Mouse (Mus musculus) hindbrain, embryonic 13.5 days (tissue): ENCODE results near the gene Tcaf1. TPM values are rescaled to one million over a fixed set of nuclear protein-coding genes. Genes with fewer than 3 reads are reported as not detected.

Experiments
- ATAC-seq: fragments of 200-750 bp; cut with Nextera tagmentation; 2 replicates; pipeline ENCODE4 v1.8.0; 2017; ENCODE audit warnings: moderate TSS enrichment; ENCODE audit not compliant: low FRiP score
- H3K27ac ChIP-seq: fragments of 300-500 bp; sonication (generic); 2 replicates; pipeline ENCODE4 v1.5.1; 2015; ENCODE audit warnings: inconsistent platforms, mild to moderate bottlenecking, moderate library complexity
- H3K27me3 ChIP-seq: fragments of 300-500 bp; sonication (generic); 2 replicates; pipeline ENCODE4 v1.6.1; 2015; ENCODE audit warnings: mild to moderate bottlenecking, inconsistent platforms
- H3K36me3 ChIP-seq: fragments of 300-500 bp; sonication (generic); 2 replicates; pipeline ENCODE4 v1.6.1; 2015; ENCODE audit warnings: mild to moderate bottlenecking, inconsistent platforms
- H3K4me1 ChIP-seq: fragments of 300-500 bp; sonication (generic); replicated peaks from 2 replicates; pipeline ENCODE4 v1.6.1; 2015; ENCODE audit warnings: inconsistent platforms
- H3K4me2 ChIP-seq: fragments of 300-500 bp; sonication (generic); 2 replicates; pipeline ENCODE4 v1.6.1; 2015; ENCODE audit warnings: inconsistent platforms, mild to moderate bottlenecking, moderate library complexity
- H3K4me3 ChIP-seq: fragments of 300-500 bp; sonication (generic); 2 replicates; pipeline ENCODE4 v1.5.1; 2015; ENCODE audit warnings: mild to moderate bottlenecking, inconsistent platforms
- H3K9ac ChIP-seq: fragments of 300-500 bp; sonication (generic); 2 replicates; pipeline ENCODE4 v1.6.1; 2015; ENCODE audit warnings: mild to moderate bottlenecking, inconsistent platforms
- H3K9me3 ChIP-seq: fragments of 300-500 bp; sonication (generic); 2 replicates; pipeline ENCODE4 v1.6.1; 2016; ENCODE audit warnings: inconsistent platforms
- WGBS: fragments of 180-500 bp; shearing (Covaris S2); methylation state at CpG from one replicate; pipeline ENCODE4 v1.1.7; 2015; 5-methylcytosine and 5-hydroxymethylcytosine counted together
- polyA plus RNA-seq: library from polyadenylated mRNA; unstranded; fragments of >200 nt; fragmentation: Nextera tagmentation; extraction: Ambion mirVana; gene quantifications from 2 replicates; pipeline ENCODE4 v1.2.1, GENCODE M21; 2015

The Tcaf1 gene
- polyA plus RNA-seq, 1 experiment from 2014 or later: 224 TPM

DNA sequence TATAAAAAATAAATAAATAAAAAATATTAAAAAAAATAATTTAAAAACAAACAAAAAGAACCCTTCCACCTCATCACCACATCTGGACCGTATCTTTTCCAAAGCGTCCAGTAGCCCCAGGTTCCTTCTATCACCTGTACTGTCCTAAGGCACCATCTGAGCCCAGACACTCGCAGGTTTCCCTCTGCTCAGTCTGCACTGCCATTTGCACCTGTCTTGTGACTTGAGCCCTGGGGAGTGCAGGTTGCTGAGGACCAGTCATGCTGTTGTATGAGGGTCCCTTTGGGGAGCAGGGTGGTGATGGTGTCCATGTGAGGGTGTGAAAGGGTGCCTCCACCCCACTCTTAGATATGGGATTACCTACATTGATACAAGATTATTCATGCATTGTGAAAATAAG lies 33.9 kb downstream of the Tcaf1 start:
- Histone ChIP-seq H3K27ac (no peak overlapping the region), H3K27me3 (no peaks in the 10 kb centered on the region), H3K9ac (no peak overlapping the region), H3K4me3 (no peak overlapping the region), H3K4me2 (no peak overlapping the region), H3K4me1 (no peaks in the 10 kb centered on the region), H3K9me3 (no peaks in the 10 kb centered on the region), H3K36me3 (peaks cover 89% of the 10 kb centered on the region)
- over 99% methylated on average over 3 of the region's 3 CpGs for WGBS
- ATAC-seq: no peak

DNA sequence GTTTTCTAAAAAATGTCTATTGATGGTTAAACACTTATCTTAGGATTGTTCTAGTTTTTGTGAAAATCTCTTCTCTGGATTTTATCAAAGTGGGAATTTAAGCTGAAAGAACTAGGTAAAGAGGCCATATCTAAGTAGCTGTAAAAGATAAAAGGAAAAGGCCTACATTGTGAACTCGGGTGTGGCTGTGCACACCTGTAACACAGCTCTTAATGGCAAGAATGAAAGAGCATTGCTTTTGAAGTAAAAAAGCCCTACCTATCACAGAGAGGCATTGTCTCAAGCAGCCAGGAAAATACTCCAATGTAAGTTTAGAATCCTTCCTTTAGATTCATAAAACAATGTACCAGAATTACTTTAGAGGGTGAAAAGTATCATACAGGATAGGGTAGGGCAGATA lies 38.1 kb downstream of the Tcaf1 start:
- ATAC-seq: no peak
- Histone ChIP-seq H3K4me2 (no peak overlapping the region), H3K27me3 (no peaks in the 10 kb centered on the region), H3K9me3 (no peaks in the 10 kb centered on the region), H3K4me3 (no peak overlapping the region), H3K4me1 (no peaks in the 10 kb centered on the region), H3K36me3 (peaks cover 57% of the 10 kb centered on the region), H3K27ac (no peak overlapping the region), H3K9ac (no peak overlapping the region)
- WGBS: 93% methylated on average over 1 of the region's 1 CpGs

DNA sequence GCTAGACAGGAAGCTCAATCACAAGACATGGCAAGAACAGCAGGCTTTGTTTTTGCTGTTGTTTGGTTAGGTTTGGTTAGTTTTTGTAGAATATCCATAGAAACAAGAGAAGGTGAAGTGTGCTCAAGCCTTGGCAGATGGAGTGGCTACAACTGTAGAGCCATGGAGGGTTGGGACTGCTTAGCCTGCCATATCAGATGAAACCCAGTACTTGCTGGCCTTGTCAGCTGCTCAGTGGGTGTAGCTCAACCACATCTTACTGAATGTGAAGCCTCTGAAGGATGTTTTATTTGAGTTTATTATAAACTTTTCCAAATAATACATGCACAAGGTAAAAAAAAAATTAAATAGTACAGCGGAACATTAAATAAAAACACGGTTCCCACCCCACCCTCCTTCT lies 42.2 kb downstream of the Tcaf1 start:
- Histone ChIP-seq H3K9ac (no peak overlapping the region), H3K36me3 (peaks cover 17% of the 10 kb centered on the region), H3K27ac (no peak overlapping the region), H3K4me2 (no peak overlapping the region), H3K4me1 (no peaks in the 10 kb centered on the region), H3K4me3 (no peak overlapping the region), H3K27me3 (no peaks in the 10 kb centered on the region), H3K9me3 (no peaks in the 10 kb centered on the region)
- no peak for ATAC-seq
- 97% methylated on average over 2 of the region's 2 CpGs for WGBS

DNA sequence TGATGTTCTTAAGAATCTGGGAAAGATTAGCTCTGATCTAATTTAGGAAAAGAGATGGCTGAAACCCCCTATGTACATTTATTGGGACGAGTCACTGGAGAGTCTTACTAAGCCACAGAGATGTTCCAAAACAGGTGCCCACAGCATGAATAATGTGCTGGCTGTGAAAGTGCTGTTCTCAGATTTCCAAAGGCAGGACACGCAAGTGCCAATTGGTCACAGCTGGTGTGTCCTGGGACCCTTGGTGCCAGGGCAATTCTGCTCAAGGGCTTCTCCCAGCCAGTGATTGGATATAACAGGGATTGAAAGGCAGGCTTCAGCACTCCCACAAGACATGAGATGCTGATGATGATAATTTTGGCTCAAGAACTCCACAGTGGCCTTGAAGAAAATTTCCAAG lies 48.1 kb downstream of the Tcaf1 start:
- Histone ChIP-seq H3K4me1 (no peaks in the 10 kb centered on the region), H3K4me3 (no peak overlapping the region), H3K4me2 (no peak overlapping the region), H3K9ac (no peak overlapping the region), H3K27ac (no peak overlapping the region), H3K36me3 (no peaks in the 10 kb centered on the region), H3K9me3 (no peaks in the 10 kb centered on the region), H3K27me3 (no peaks in the 10 kb centered on the region)
- ATAC-seq: no peak
- WGBS: 64% methylated on average over 2 of the region's 2 CpGs

DNA sequence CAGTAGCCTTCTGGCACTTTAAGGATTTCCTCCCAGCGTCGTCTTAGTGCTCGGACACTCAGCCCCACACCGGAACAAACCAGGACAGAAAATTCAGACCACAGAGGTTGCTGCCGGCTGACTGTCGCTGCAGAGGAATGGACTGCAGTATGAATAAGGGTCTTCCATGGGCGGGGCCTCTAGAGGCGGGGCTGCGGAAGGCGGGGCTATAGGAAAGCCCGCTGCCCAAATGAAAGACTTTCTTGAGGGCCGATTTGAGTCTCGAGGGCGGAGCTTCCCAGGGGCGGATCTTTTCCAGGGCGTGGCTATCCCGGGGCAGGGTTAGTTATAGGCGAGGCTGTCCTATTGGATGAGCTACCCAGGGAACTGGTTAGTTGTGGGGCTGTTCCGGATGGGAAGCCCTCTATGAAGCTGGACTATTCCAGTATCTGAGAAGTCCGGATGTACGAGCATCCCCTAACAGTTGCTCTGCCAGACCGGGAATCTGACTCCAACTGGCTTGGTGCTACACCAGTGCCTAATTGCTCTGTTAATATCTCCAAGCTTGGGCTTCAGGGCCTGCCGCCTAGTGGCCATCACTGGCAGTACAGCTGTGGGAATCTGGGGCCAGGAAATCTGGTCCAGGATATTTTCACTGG lies 64.9 kb downstream of the Tcaf1 start, which contains the start of gene Tcaf2:
Gene Tcaf2 (minus strand): TSS at position 343 of the 638 bp plus-strand sequence.
- H3K36me3 ChIP-seq: no peaks in the 10 kb centered on the region
- H3K4me3 ChIP-seq: peak within 1 kb of the TSS; percentile 42
- H3K27me3 ChIP-seq: no peaks in the 10 kb centered on the region; the same call in 1 of the 2 replicates
- ATAC-seq: peak; percentile 97
- WGBS: under 1% methylated on average over 23 of the region's 23 CpGs
- H3K4me2 ChIP-seq: peak within 1 kb of the TSS; percentile 67
- no peak within 1 kb of the TSS for H3K27ac ChIP-seq
- H3K4me1 ChIP-seq: peaks cover 8% of the 10 kb centered on the region; the same call in 1 of the 2 replicates
- peak within 1 kb of the TSS; percentile 51; the same call in 1 of the 2 replicates for H3K9ac ChIP-seq
- no peaks in the 10 kb centered on the region for H3K9me3 ChIP-seq

DNA sequence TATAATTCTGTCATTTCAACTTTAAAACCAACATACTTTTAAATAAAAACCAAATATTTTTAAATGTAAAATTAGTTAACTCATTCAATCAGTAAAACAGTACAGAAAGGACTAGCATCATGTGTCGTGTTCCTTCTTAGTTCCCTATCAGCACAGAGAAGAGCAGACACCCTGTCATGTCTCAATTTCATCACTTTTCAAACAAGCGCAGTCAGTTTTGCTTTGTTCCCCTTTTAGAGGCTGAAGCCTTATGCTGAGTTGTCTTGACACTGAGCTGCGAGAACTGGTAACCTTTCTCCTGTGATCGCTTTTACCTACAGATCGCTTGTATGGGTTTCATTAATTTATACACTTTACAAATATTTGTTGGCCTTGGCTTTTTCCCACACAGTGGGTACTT lies 75.5 kb downstream of the Tcaf1 start:
- no peak overlapping the region for H3K4me2 ChIP-seq
- H3K9me3 ChIP-seq: no peaks in the 10 kb centered on the region
- H3K27me3 ChIP-seq: no peaks in the 10 kb centered on the region
- H3K9ac ChIP-seq: no peak overlapping the region
- H3K4me1 ChIP-seq: no peaks in the 10 kb centered on the region
- no peak for ATAC-seq
- H3K36me3 ChIP-seq: no peaks in the 10 kb centered on the region
- no peak overlapping the region for H3K27ac ChIP-seq
- 78% methylated on average over 5 of the region's 5 CpGs for WGBS
- no peak overlapping the region for H3K4me3 ChIP-seq

DNA sequence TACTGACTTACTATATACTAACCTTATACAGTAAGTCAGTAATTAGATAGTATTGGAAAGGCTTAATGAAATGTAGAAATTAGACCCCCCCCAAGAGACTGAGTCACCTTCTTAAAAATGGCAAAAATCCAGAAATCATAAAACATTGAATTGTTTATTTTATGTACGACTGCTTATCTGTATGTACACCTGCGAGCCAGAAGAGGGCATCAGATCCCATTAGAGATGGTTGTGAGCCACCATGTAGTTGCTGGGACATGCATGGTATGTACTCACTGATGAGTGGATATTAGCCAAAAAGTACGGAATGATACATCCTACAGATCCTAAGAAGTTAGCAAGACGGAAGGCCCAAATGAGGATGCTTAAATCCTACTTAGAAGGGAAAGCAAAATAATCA lies 78.5 kb downstream of the Tcaf1 start:
- H3K27ac ChIP-seq: no peak overlapping the region
- H3K36me3 ChIP-seq: no peaks in the 10 kb centered on the region
- no peak for ATAC-seq
- no peak overlapping the region for H3K4me3 ChIP-seq
- no peak overlapping the region for H3K4me2 ChIP-seq
- no peaks in the 10 kb centered on the region for H3K27me3 ChIP-seq
- no peaks in the 10 kb centered on the region for H3K9me3 ChIP-seq
- no peak overlapping the region for H3K9ac ChIP-seq
- H3K4me1 ChIP-seq: no peaks in the 10 kb centered on the region
- WGBS: 80% methylated on average over 4 of the region's 4 CpGs

Other genes starting within 250 kb of the Tcaf1 start
- gene Olfr458, start 244.9 kb downstream of the Tcaf1 start, polyA plus RNA-seq: not detected in 2 replicates
- 0.04 TPM in 1 of 2 replicates, not detected in the other for gene Olfr457, start 233.8 kb downstream of the Tcaf1 start, polyA plus RNA-seq
- not detected in 2 replicates for gene Olfr456, start 222.9 kb downstream of the Tcaf1 start, polyA plus RNA-seq
- gene Olfr455, start 162.5 kb downstream of the Tcaf1 start, polyA plus RNA-seq: not detected in 2 replicates
- not detected in 2 replicates for gene Tcaf3, start 112.4 kb downstream of the Tcaf1 start, polyA plus RNA-seq
- 2.1 and 2.4 TPM in 2 replicates for gene Tcaf2, start 64.8 kb downstream of the Tcaf1 start, polyA plus RNA-seq
- gene Olfr453, start 29.3 kb upstream of the Tcaf1 start, polyA plus RNA-seq: not detected in 2 replicates
- gene Olfr38, start 46.3 kb upstream of the Tcaf1 start, polyA plus RNA-seq: not detected in 2 replicates
- not detected in 2 replicates for gene Olfr452, start 75.0 kb upstream of the Tcaf1 start, polyA plus RNA-seq
- not detected in 2 replicates for gene Olfr450, start 101.9 kb upstream of the Tcaf1 start, polyA plus RNA-seq
- not detected in 2 replicates for gene Olfr449, start 124.3 kb upstream of the Tcaf1 start, polyA plus RNA-seq
- not detected in 2 replicates for gene Olfr448, start 180.4 kb upstream of the Tcaf1 start, polyA plus RNA-seq
- gene Olfr447, start 198.8 kb upstream of the Tcaf1 start, polyA plus RNA-seq: not detected in 2 replicates
- gene Olfr446, start 211.3 kb upstream of the Tcaf1 start, polyA plus RNA-seq: not detected in 2 replicates
- not detected in 2 replicates for gene Olfr444, start 239.0 kb upstream of the Tcaf1 start, polyA plus RNA-seq